Mouse (Mus musculus) brown adipose tissue, adult 24 weeks (tissue): ENCODE measurements around the gene Krtdap. TPM values are rescaled to one million over a fixed set of nuclear protein-coding genes. Genes with fewer than 3 reads are reported as not detected.

Source experiments
- polyA plus RNA-seq: library from polyadenylated mRNA; stranded (reverse); fragments of >200 nt; gene quantifications from 2 replicates; pipeline ENCODE4 v1.2.4, GENCODE M21; 2012; ENCODE audit not compliant: missing spikeins, insufficient read depth, insufficient read length

The Krtdap gene
- polyA plus RNA-seq, 1 experiment: 11.5 TPM

Other genes starting within 250 kb of the Krtdap start
- gene Hspb6, start 235.7 kb upstream of the Krtdap start, polyA plus RNA-seq: 49.1 and 64.2 TPM in 2 replicates
- 0.95 and 4.2 TPM in 2 replicates for gene Proser3, start 235.6 kb upstream of the Krtdap start, polyA plus RNA-seq
- gene Lin37, start 228.1 kb upstream of the Krtdap start, polyA plus RNA-seq: 19.5 and 23.1 TPM in 2 replicates
- gene U2af1l4, start 224.6 kb upstream of the Krtdap start, polyA plus RNA-seq: 59.1 and 65.5 TPM in 2 replicates
- gene Gm49396, start 224.6 kb upstream of the Krtdap start, polyA plus RNA-seq: 0.91 and 5.5 TPM in 2 replicates
- gene Psenen, start 224.3 kb upstream of the Krtdap start, polyA plus RNA-seq: 177 and 187 TPM in 2 replicates
- gene Igflr1, start 222.5 kb upstream of the Krtdap start, polyA plus RNA-seq: not detected in 2 replicates
- 7.1 and 16.1 TPM in 2 replicates for gene Kmt2b, start 199.2 kb upstream of the Krtdap start, polyA plus RNA-seq
- not detected in 2 replicates for gene Zbtb32, start 189.0 kb upstream of the Krtdap start, polyA plus RNA-seq
- gene Upk1a, start 175.0 kb upstream of the Krtdap start, polyA plus RNA-seq: not detected in 2 replicates
- gene Cox6b1, start 161.7 kb upstream of the Krtdap start, polyA plus RNA-seq: 5,485 and 5,752 TPM in 2 replicates
- gene Etv2, start 152.0 kb upstream of the Krtdap start, polyA plus RNA-seq: not detected in 2 replicates
- 24.5 and 39.6 TPM in 2 replicates for gene Rbm42, start 137.6 kb upstream of the Krtdap start, polyA plus RNA-seq
- 2.3 and 2.9 TPM in 2 replicates for gene Haus5, start 122.9 kb upstream of the Krtdap start, polyA plus RNA-seq
- not detected in 2 replicates for gene Pmis2, start 116.3 kb upstream of the Krtdap start, polyA plus RNA-seq
- gene 2200002J24Rik, start 89.0 kb upstream of the Krtdap start, polyA plus RNA-seq: not detected in 2 replicates
- not detected in 2 replicates for gene Atp4a, start 75.7 kb upstream of the Krtdap start, polyA plus RNA-seq
- 209 and 275 TPM in 2 replicates for gene Tmem147, start 58.4 kb upstream of the Krtdap start, polyA plus RNA-seq
- gene Gapdhs, start 44.2 kb upstream of the Krtdap start, polyA plus RNA-seq: not detected in 2 replicates
- 12.3 and 18.2 TPM in 2 replicates for gene Sbsn, start 36.4 kb upstream of the Krtdap start, polyA plus RNA-seq
- 7.4 and 7.8 TPM in 2 replicates for gene Dmkn, start 24.1 kb upstream of the Krtdap start, polyA plus RNA-seq
- 4.8 and 7.4 TPM in 2 replicates for gene Ffar2, start 35.9 kb downstream of the Krtdap start, polyA plus RNA-seq
- not detected in 2 replicates for gene Ffar3, start 68.3 kb downstream of the Krtdap start, polyA plus RNA-seq
- not detected in 2 replicates for gene Ffar1, start 73.7 kb downstream of the Krtdap start, polyA plus RNA-seq
- gene Cd22, start 92.4 kb downstream of the Krtdap start, polyA plus RNA-seq: 0.40 and 0.88 TPM in 2 replicates
- not detected in 2 replicates for gene Mag, start 127.0 kb downstream of the Krtdap start, polyA plus RNA-seq
- gene Hamp2, start 136.8 kb downstream of the Krtdap start, polyA plus RNA-seq: not detected in 2 replicates
- 4.4 TPM in 1 of 2 replicates, not detected in the other for gene Hamp, start 156.1 kb downstream of the Krtdap start, polyA plus RNA-seq
- gene Usf2, start 168.9 kb downstream of the Krtdap start, polyA plus RNA-seq: 66.8 and 103 TPM in 2 replicates
- gene Lsr, start 185.6 kb downstream of the Krtdap start, polyA plus RNA-seq: 1.1 TPM in 1 of 2 replicates, not detected in the other
- gene Fam187b, start 185.9 kb downstream of the Krtdap start, polyA plus RNA-seq: not detected in 2 replicates